Mouse (Mus musculus) liver, embryonic 15.5 days (tissue): ENCODE results near the gene Atp9a. TPM values are rescaled to one million over a fixed set of nuclear protein-coding genes. Genes with fewer than 3 reads are reported as not detected.

Source experiments
- ATAC-seq: fragments of 200-750 bp; cut with Nextera tagmentation; 2 replicates; pipeline ENCODE4 v1.8.0; 2017; ENCODE audit warnings: moderate number of reproducible peaks, mild to moderate bottlenecking, moderate library complexity; ENCODE audit not compliant: insufficient read depth
- H3K27ac ChIP-seq: fragments of 300-500 bp; sonication (generic); replicated peaks from 2 replicates; pipeline ENCODE4 v1.5.1; 2015; ENCODE audit warnings: mild to moderate bottlenecking, inconsistent platforms
- H3K27me3 ChIP-seq: fragments of 300-500 bp; sonication (generic); 2 replicates; pipeline ENCODE4 v1.6.1; 2015; ENCODE audit warnings: mild to moderate bottlenecking, inconsistent platforms
- H3K36me3 ChIP-seq: fragments of 300-500 bp; sonication (generic); replicated peaks from 2 replicates; pipeline ENCODE4 v1.6.1; 2015; ENCODE audit warnings: moderate library complexity, mild to moderate bottlenecking, inconsistent platforms
- H3K4me1 ChIP-seq: fragments of 300-500 bp; sonication (generic); replicated peaks from 2 replicates; pipeline ENCODE4 v1.6.1; 2015; ENCODE audit warnings: inconsistent platforms
- H3K4me2 ChIP-seq: fragments of 300-500 bp; sonication (generic); 2 replicates; pipeline ENCODE4 v1.6.1; 2015; ENCODE audit warnings: moderate library complexity, mild to moderate bottlenecking, inconsistent platforms
- H3K4me3 ChIP-seq: fragments of 300-500 bp; sonication (generic); replicated peaks from 2 replicates; pipeline ENCODE4 v1.5.1; 2015; ENCODE audit warnings: mild to moderate bottlenecking, inconsistent platforms
- H3K9ac ChIP-seq: fragments of 300-500 bp; sonication (generic); 2 replicates; pipeline ENCODE4 v1.6.1; 2015; ENCODE audit warnings: moderate library complexity, mild to moderate bottlenecking, inconsistent platforms
- H3K9me3 ChIP-seq: fragments of 300-500 bp; sonication (generic); replicated peaks from 2 replicates; pipeline ENCODE4 v1.6.1; 2016; ENCODE audit warnings: inconsistent platforms
- WGBS: fragments of 180-500 bp; shearing (Covaris S2); methylation state at CpG from one replicate; pipeline ENCODE4 v1.1.7; 2015; ENCODE audit warnings: mixed read lengths; ENCODE audit not compliant: insufficient replicate concordance; 5-methylcytosine and 5-hydroxymethylcytosine counted together
- polyA plus RNA-seq: library from polyadenylated mRNA; unstranded; fragments of >200 nt; fragmentation: Nextera tagmentation; extraction: Ambion mirVana; gene quantifications from 2 replicates; pipeline ENCODE4 v1.2.1, GENCODE M21; 2015

Gene Atp9a
- polyA plus RNA-seq, 1 experiment from 2014 or later = 3.3 TPM

- no peak for ATAC-seq
- H3K9ac ChIP-seq = no peak overlapping the region
- no peaks in the 10 kb centered on the region for H3K9me3 ChIP-seq
- H3K27ac ChIP-seq = no peak overlapping the region
- 72% methylated on average over 2 of the region's 2 CpGs for WGBS
- H3K4me2 ChIP-seq = no peak overlapping the region
- H3K4me1 ChIP-seq = no peaks in the 10 kb centered on the region; the same call in 1 of the 2 replicates
- H3K36me3 ChIP-seq = no peaks in the 10 kb centered on the region
- no peak overlapping the region for H3K4me3 ChIP-seq
- H3K27me3 ChIP-seq = no peaks in the 10 kb centered on the region
Observed at GRCm38 (mm10) chr2:168682721-168683120, 59.5 kb downstream of the Atp9a start.

- Histone ChIP-seq H3K4me2 (no peak overlapping the region), H3K4me3 (no peak overlapping the region), H3K9ac (no peak overlapping the region), H3K4me1 (no peaks in the 10 kb centered on the region; the same call in 1 of the 2 replicates), H3K27me3 (no peaks in the 10 kb centered on the region), H3K36me3 (no peaks in the 10 kb centered on the region), H3K27ac (no peak overlapping the region), H3K9me3 (no peaks in the 10 kb centered on the region)
- ATAC-seq = no peak
- WGBS = 76% methylated on average over 9 of the region's 9 CpGs
Observed at GRCm38 (mm10) chr2:168681531-168681930, 60.7 kb downstream of the Atp9a start.

GRCm38 (mm10) chr2:168679381-168680199, 62.6 kb downstream of the Atp9a start:
- H3K4me3 ChIP-seq = no peak overlapping the region
- H3K9me3 ChIP-seq = no peaks in the 10 kb centered on the region
- no peaks in the 10 kb centered on the region for H3K36me3 ChIP-seq
- no peak overlapping the region for H3K4me2 ChIP-seq
- no peak overlapping the region for H3K27ac ChIP-seq
- ATAC-seq = no peak
- 58% methylated on average over 19 of the region's 19 CpGs for WGBS
- H3K27me3 ChIP-seq = no peaks in the 10 kb centered on the region
- no peaks in the 10 kb centered on the region; the same call in 1 of the 2 replicates for H3K4me1 ChIP-seq
- no peak overlapping the region for H3K9ac ChIP-seq

GRCm38 (mm10) chr2:168678662-168679294, 63.4 kb downstream of the Atp9a start:
- Histone ChIP-seq H3K36me3 (no peaks in the 10 kb centered on the region), H3K9me3 (no peaks in the 10 kb centered on the region), H3K27me3 (no peaks in the 10 kb centered on the region), H3K9ac (no peak overlapping the region), H3K4me1 (no peaks in the 10 kb centered on the region; the same call in 1 of the 2 replicates), H3K4me2 (no peak overlapping the region), H3K27ac (no peak overlapping the region), H3K4me3 (no peak overlapping the region)
- ATAC-seq = no peak
- WGBS = 69% methylated on average over 15 of the region's 15 CpGs

GRCm38 (mm10) chr2:168677650-168678049, 64.6 kb downstream of the Atp9a start:
- WGBS = 65% methylated on average over 9 of the region's 9 CpGs
- H3K4me2 ChIP-seq = no peak overlapping the region
- no peaks in the 10 kb centered on the region for H3K9me3 ChIP-seq
- H3K27ac ChIP-seq = no peak overlapping the region
- H3K4me3 ChIP-seq = no peak overlapping the region
- no peak overlapping the region for H3K9ac ChIP-seq
- no peak for ATAC-seq
- H3K27me3 ChIP-seq = no peaks in the 10 kb centered on the region
- H3K4me1 ChIP-seq = no peaks in the 10 kb centered on the region
- no peaks in the 10 kb centered on the region for H3K36me3 ChIP-seq

GRCm38 (mm10) chr2:168671724-168672123, 70.5 kb downstream of the Atp9a start:
- Histone ChIP-seq H3K9me3 (no peaks in the 10 kb centered on the region), H3K27me3 (no peaks in the 10 kb centered on the region), H3K4me1 (no peaks in the 10 kb centered on the region), H3K4me3 (no peak overlapping the region), H3K9ac (no peak overlapping the region), H3K36me3 (no peaks in the 10 kb centered on the region), H3K4me2 (no peak overlapping the region), H3K27ac (no peak overlapping the region)
- ATAC-seq = no peak
- whole genome bisulfite sequencing = 76% methylated on average over 9 of the region's 9 CpGs

GRCm38 (mm10) chr2:168670241-168670640, 72.0 kb downstream of the Atp9a start:
- Histone ChIP-seq H3K9me3 (no peaks in the 10 kb centered on the region), H3K27ac (no peak overlapping the region), H3K4me2 (no peak overlapping the region), H3K9ac (no peak overlapping the region), H3K4me1 (no peaks in the 10 kb centered on the region), H3K27me3 (no peaks in the 10 kb centered on the region), H3K36me3 (no peaks in the 10 kb centered on the region), H3K4me3 (no peak overlapping the region)
- ATAC-seq = no peak
- 72% methylated on average over 14 of the region's 14 CpGs for WGBS

- Histone ChIP-seq H3K27me3 (no peaks in the 10 kb centered on the region), H3K36me3 (no peaks in the 10 kb centered on the region), H3K9me3 (no peaks in the 10 kb centered on the region), H3K9ac (no peak overlapping the region), H3K4me1 (no peaks in the 10 kb centered on the region), H3K27ac (no peak overlapping the region), H3K4me3 (no peak overlapping the region), H3K4me2 (no peak overlapping the region)
- no peak for ATAC-seq
- 67% methylated on average over 13 of the region's 13 CpGs for WGBS
Observed at GRCm38 (mm10) chr2:168669762-168670161, 72.4 kb downstream of the Atp9a start.

GRCm38 (mm10) chr2:168667745-168668144, 74.5 kb downstream of the Atp9a start:
- 35% methylated on average over 13 of the region's 13 CpGs for WGBS
- no peaks in the 10 kb centered on the region for H3K4me1 ChIP-seq
- H3K9ac ChIP-seq = no peak overlapping the region
- no peaks in the 10 kb centered on the region for H3K27me3 ChIP-seq
- no peak for ATAC-seq
- no peaks in the 10 kb centered on the region for H3K36me3 ChIP-seq
- H3K4me3 ChIP-seq = no peak overlapping the region
- H3K9me3 ChIP-seq = no peaks in the 10 kb centered on the region
- no peak overlapping the region for H3K27ac ChIP-seq
- H3K4me2 ChIP-seq = no peak overlapping the region

GRCm38 (mm10) chr2:168665680-168666079, 76.5 kb downstream of the Atp9a start:
- H3K27me3 ChIP-seq = no peaks in the 10 kb centered on the region
- H3K9ac ChIP-seq = no peak overlapping the region
- H3K9me3 ChIP-seq = no peaks in the 10 kb centered on the region
- WGBS = 46% methylated on average over 4 of the region's 4 CpGs
- no peak overlapping the region for H3K4me3 ChIP-seq
- H3K27ac ChIP-seq = no peak overlapping the region
- no peaks in the 10 kb centered on the region for H3K4me1 ChIP-seq
- ATAC-seq = no peak
- no peaks in the 10 kb centered on the region for H3K36me3 ChIP-seq
- H3K4me2 ChIP-seq = no peak overlapping the region

- H3K4me2 ChIP-seq = no peak overlapping the region
- H3K36me3 ChIP-seq = no peaks in the 10 kb centered on the region
- no peaks in the 10 kb centered on the region for H3K9me3 ChIP-seq
- H3K4me1 ChIP-seq = no peaks in the 10 kb centered on the region
- no peak for ATAC-seq
- H3K4me3 ChIP-seq = no peak overlapping the region
- no peaks in the 10 kb centered on the region for H3K27me3 ChIP-seq
- no peak overlapping the region for H3K9ac ChIP-seq
- WGBS = 60% methylated on average over 5 of the region's 5 CpGs
- no peak overlapping the region for H3K27ac ChIP-seq
Observed at GRCm38 (mm10) chr2:168663716-168664115, 78.5 kb downstream of the Atp9a start.
